Mouse (Mus musculus) gastrocnemius, postnatal 25 days (tissue): ENCODE data around the gene Coq2. TPM values are rescaled to one million over a fixed set of nuclear protein-coding genes. Genes with fewer than 3 reads are reported as not detected.
A peak's percentile ranks its signal among the peaks of the same experiment; 100 is the strongest.

Source experiments
- DNase-seq: peaks from one replicate; pipeline ENCODE4 v3.0.0; 2022
- total RNA-seq, 2 experiments: library from RNA; stranded (reverse); gene quantifications; 1 replicate in 1 of 2; 2 replicates in 1 of 2; pipeline ENCODE4 v1.2.3; 2021

The Coq2 gene
- total RNA-seq, 2 experiments from 2014 or later, result 58.4 to 61.5 TPM

DNA sequence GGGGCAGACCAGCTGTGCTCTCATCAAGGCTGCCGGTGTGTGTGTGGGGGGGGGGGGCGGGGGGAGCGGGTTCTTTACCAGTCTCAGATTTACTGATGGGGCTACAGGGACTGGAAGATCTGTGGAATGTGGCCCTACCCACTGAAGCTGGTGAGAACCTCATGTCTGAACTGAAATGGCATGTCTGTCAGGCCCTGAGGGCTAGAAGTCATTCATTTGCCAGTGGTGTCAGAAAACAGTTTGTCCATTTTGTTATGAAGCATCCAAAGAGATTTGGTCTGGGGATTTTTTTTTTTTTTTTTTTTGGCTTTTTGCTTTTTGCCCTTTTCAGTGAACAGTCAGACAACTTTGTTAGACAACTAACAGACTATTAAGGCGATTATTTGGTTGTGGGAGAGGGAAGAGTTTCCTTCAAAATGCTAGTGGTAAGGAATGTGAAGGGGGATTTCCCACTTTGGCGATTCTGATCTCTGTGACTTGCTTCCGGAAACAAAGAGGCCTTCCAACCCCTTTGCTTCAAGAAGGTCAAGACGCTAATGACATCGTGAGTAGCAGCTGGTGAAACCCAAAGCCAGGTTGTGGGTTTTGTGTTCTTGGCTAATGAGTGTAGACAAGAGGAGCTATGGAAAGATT is 52.9 kb downstream of the Coq2 start:
- no peak for DNase-seq

DNA sequence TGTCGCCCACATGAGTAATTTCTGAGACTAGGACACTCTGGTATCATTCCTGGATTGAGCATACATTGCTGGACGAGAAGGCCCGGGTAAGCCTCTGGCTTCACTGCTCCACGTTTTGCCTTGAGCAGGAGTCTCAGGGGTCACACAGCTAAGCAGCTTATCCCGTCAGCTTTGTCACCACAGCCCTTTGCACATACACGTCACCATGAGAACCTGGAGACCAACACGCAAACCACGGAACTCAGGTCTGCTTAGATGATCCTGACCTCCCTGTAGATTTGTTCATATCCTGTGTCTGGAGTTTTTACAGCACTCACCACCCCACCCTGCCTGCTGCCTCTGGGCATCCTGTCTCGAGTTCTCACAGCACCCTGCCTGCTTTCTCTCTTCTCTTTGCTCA is 54.0 kb downstream of the Coq2 start:
- no peak for DNase-seq

DNA sequence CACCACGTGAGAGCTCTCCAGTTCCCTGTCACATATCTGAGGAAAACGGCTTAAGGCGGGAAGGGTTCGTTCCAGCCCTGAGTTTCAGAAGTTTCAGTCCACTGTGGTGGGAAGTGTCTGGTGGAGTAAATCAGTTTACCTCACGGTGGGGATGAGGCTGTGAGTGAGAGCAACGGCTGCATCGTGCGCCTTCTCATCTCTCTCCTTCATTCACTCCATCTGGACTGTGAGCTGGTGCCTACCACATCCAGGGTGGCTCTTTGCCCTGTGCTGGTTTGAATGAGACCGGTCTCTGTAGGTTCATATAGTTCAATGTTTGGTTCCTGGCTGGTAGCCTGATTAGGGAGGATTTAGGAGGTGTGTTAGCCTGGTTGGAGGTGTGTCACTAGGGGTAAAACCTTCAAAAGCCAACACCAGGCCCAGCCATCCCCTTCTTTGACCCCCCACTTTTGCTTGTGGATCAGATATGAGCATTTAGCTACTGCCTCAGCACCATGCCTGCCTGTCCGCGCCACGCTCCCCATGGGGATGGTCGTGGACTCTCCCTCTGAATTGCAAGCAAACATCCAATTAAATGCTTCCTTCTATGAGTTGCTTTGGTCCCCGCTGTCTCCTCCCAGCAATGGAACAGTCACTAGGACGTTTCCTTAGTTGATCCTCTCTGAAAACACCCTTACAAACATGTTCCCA is 55.2 kb downstream of the Coq2 start:
- no peak for DNase-seq

DNA sequence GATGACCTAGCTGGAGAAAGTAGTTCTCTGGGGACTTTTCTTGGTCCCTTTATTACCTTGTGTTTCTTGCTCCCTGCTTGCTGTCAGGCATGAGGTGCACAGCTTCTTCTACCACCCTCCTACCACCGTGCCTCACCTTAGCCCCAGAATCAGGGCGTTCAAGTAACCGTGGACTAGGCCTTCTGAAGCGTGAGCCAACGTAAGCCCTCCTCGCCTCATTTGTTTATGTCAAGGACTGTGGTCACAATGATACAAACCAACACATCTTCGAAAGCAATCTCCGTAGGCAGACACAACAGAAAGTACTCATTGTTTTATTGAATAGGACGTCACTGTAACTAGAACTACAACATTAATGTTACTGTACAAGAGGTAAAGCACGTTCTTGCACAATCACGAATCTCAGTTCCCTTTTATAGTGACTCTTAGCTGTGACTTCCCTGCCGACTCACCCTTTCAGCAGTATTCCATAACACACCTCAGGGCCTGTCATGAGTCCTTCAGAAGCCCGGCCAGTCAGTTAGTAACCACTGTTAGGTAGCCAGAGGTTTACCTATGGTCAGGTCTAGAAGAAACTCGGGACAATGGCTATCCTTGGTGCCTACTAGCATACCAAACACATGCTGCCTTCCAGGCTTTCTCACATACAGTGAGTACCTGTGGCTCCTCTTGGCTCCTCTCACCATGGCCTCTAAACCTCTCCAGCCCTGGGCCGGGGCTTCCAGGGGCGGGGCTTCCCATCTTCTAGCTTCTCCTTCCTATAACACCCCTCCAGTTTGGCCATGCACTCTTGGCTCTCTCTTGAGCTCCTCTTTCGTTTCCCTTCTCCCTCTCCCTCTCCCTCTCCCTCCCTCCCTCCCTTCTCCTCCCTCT is 60.8 kb downstream of the Coq2 start:
- DNase-seq, result no peak

DNA sequence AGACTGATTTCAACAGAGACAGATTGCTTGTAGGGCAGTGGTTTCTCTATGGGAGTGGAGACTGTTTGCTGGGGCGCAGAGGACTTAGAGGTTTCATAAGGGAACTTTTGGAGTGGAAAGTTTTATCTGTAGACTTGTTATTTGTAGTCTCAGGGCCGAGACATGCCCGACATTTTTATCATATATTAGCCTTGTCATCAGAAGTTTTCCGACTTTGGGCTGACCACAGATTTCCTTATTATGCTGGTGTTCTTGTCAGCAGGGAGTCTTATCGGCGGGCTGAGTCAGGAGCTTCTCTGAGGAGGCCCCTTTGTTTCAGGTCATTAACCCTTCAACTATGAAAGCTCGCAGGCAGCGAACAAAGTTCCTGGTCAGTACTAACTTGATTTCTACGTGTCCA is 67.1 kb downstream of the Coq2 start:
- DNase-seq, result no peak

DNA sequence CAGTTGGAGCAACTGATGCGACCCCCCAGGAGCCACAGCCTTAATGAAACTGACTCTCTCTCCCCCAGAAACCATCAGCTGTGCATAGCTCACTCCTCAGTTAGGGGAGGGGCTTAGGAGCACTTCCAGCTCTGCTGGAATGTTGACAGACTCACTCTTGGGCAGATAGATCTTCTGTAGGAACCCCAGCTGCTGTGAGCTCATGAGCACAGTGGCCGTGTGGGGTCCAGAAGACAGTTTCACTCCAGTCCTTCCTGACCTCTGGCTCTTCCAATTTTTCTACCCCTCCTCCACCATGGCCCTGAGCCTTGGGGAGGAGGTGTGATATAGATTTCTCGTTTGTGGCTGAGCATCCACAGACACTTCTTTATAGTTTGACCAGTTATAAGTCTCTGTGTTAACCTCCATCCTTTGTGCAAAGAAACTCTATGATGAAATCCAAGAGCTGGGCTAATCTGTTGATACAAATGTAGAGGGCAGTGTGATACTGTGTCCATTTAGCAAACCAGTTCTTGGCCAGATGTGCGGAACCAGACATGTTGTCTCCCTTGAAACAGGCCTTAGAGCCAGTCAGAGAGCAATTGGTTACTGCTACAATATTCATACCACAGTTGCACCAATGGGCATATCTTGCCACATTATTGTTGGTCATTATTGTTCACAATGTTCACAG is 67.7 kb downstream of the Coq2 start:
- DNase-seq, result peak; percentile 11

DNA sequence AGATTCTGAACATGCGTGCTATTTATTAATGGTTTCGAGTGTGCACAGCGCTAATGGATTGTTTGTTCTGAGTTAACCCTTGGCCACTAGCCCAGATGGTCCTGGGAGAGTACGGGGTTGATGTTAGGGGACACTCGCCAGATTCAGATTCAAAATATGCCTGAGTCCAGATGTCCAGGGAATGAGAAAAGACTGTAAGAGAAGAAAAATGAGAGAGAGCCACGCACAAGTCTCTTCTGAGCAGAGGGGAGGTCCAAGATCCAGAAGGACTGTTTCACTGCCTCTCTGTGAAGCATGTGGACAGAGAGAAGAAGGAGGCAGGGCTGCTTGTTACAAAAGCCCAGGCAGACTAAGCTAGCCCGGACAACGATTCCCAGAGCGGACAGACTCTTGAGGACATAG is 69.1 kb downstream of the Coq2 start:
- DNase-seq, result peak; percentile 79

Other genes with a start within 250 kb of the Coq2 start
- 1 to 10 TPM; 4.7 to 6.4 TPM for gene Lin54, start 174.5 kb downstream of the Coq2 start, total RNA-seq
- 10 to 100 TPM; 91.6 to 94.1 TPM for gene Cops4, start 156.8 kb downstream of the Coq2 start, total RNA-seq
- 1 to 10 TPM in 1 of 2 experiments, not detected in 1; 1.3 TPM for gene Plac8, start 102.9 kb downstream of the Coq2 start, total RNA-seq
- under 1 TPM; 0.13 to 0.70 TPM for gene Hpse, start 44.6 kb upstream of the Coq2 start, total RNA-seq
- gene Helq, start 123.5 kb upstream of the Coq2 start, total RNA-seq, result 1 to 10 TPM; 6.1 to 6.3 TPM
- 10 to 100 TPM; 65.7 to 67.6 TPM for gene Mrps18c, start 123.5 kb upstream of the Coq2 start, total RNA-seq
- gene Abraxas1, start 145.8 kb upstream of the Coq2 start, total RNA-seq, result 1 to 10 TPM; 4.5 to 5.2 TPM
- 1 to 10 TPM; 4.9 to 7.0 TPM for gene Gpat3, start 170.6 kb upstream of the Coq2 start, total RNA-seq